Mouse (Mus musculus) liver, embryonic 14.5 days (tissue): Measurements from ENCODE around the gene Cyp4f37.

Experiments
- CTCF ChIP-seq: IDR thresholded peaks from 2 replicates; pipeline ENCODE4 v1.5.1; 2016; ENCODE audit warnings: antibody characterized with exemption, low read depth, control low read depth
- EP300 ChIP-seq: IDR thresholded peaks from 2 replicates; pipeline ENCODE4 v1.6.1; 2016; ENCODE audit warnings: antibody characterized with exemption, low read depth

GRCm38 (mm10) chr17:32617252-32617651 lies 3.9 kb upstream of the Cyp4f37 start:
- TF ChIP-seq CTCF (no peak), EP300 (no peak)
